Mouse (Mus musculus): ENCODE results near the gene Dynll2. TPM values are rescaled to one million over a fixed set of nuclear protein-coding genes. Genes with fewer than 3 reads are reported as not detected.
"Not testable (repeated sequence)": the region's sequence is repeated elsewhere in the genome, so short reads cannot be mapped to it uniquely, and the experiment has no call there.

Dynll2 gene
- polyA plus RNA-seq, 1 experiment from 2014 or later = 52.5 TPM

DNA sequence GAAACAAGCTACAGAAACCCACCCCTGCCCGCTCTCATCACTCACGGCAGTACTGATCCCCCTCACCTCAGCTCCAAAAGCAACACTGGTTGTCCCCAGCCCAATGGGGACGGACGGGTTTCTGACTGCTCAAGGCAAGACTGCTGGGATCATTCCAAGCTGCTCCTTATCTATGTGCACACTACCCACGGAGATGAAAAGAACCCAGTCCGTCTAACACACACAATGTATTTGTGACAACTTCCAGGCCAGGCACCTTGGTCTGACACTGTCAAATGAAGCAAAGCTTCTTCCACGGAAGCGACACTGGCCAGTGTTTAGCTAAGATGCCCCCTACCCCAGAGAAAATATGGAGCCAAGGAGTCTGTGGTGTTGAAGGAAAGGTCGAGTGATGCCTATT lies 1.7 kb downstream of the Dynll2 start:
- 43% methylated on average over 9 of the region's 9 CpGs for WGBS

DNA sequence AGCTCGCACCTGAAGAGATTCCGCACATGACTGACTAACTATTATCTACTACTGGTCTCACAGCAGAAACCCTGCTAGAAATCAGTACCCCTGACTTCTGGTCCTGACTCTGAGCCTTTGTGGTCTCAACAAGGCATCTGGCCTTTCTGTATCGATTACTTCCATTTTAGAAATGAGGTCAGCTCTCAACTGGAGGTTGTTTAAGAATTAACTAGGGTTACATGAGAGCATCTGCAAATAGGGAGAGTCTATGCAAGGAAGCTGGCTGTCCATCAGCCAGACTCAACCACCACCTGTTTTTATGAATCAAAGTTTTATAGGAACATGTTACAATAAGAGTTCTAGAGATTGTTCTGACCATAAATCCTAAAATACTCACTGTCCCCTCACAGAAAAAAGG lies 2.8 kb downstream of the Dynll2 start:
- Histone ChIP-seq H3K4me3 (replicated peaks) (peak overlapping the region; percentile 91), H3K9ac (replicated peaks) (peak overlapping the region; percentile 96), H3K27me3 (no peaks in the 10 kb centered on the region), H3K9me3 (no peaks in the 10 kb centered on the region), H3K4me2 (replicated peaks) (peak overlapping the region; percentile 93), H3K4me1 (replicated peaks) (peaks cover 51% of the 10 kb centered on the region), H3K27ac (no peak overlapping the region), H3K36me3 (peaks cover 44% of the 10 kb centered on the region)
- 83% methylated on average over 3 of the region's 3 CpGs for WGBS
- ATAC-seq = no peak

More for the DNA sequence above, 1.7 kb downstream of the Dynll2 start:
- Histone ChIP-seq H3K27me3 (no peaks in the 10 kb centered on the region), H3K36me3 (peaks cover 33% of the 10 kb centered on the region), H3K9me3 (no peaks in the 10 kb centered on the region), H3K27ac (no peak overlapping the region), H3K4me3 (replicated peaks) (peak overlapping the region; percentile 91), H3K4me2 (replicated peaks) (peak overlapping the region; percentile 93), H3K9ac (replicated peaks) (peak overlapping the region; percentile 96), H3K4me1 (replicated peaks) (peaks cover 51% of the 10 kb centered on the region)
- ATAC-seq = no peak

GRCm38 (mm10) chr11:87978905-87979304 lies 8.4 kb downstream of the Dynll2 start:
- Histone ChIP-seq H3K4me3 (replicated peaks) (no peak overlapping the region), H3K27me3 (no peaks in the 10 kb centered on the region), H3K4me2 (replicated peaks) (no peak overlapping the region), H3K9ac (replicated peaks) (no peak overlapping the region), H3K4me1 (replicated peaks) (peaks cover 26% of the 10 kb centered on the region), H3K36me3 (peaks cover 76% of the 10 kb centered on the region), H3K27ac (no peak overlapping the region), H3K9me3 (no peaks in the 10 kb centered on the region)
- ATAC-seq = no peak
- WGBS = 87% methylated on average over 4 of the region's 4 CpGs

GRCm38 (mm10) chr11:87977021-87977420 lies 10.3 kb downstream of the Dynll2 start:
- peaks cover 57% of the 10 kb centered on the region for H3K36me3 ChIP-seq
- not testable (repeated sequence) for H3K9me3 ChIP-seq; H3K27ac ChIP-seq; H3K4me3 ChIP-seq (replicated peaks); H3K9ac ChIP-seq (replicated peaks); H3K4me1 ChIP-seq (replicated peaks); H3K27me3 ChIP-seq; H3K4me2 ChIP-seq (replicated peaks); ATAC-seq
- 84% methylated on average over 8 of the region's 8 CpGs for WGBS

DNA sequence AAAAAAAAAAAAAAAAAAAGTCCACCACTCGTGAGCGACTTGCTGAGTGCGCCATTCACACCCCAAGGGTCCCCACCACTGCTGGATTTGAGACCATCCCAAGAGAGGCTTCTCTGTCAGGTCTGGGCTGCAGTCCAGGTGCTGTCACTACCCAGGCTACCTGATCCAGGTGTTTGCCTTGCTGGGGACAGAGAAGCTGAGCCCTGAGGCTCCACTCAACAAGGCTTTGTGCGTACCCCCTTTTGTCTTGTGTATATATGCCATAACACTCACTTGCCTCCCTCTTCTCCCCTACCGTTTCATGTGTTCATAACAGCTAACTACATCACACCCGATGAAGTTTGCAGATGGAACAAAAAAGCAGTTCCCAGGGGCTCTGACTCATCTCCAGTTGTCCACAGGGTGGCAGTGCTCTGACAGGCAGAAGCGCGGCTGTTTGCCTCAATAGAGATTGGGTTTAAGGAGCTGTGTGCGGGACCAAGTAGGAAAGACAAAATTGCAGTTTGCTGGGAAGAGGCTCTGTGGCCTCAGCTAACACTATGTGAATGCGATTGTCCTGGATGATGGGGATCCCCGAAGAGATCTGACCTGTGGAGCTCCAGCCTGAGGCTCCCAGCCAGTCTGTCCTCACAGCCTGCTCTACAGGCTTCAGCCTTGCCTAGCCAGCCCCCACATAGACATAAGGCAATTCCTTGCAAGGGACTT lies 12.7 kb downstream of the Dynll2 start:
- no peaks in the 10 kb centered on the region for H3K9me3 ChIP-seq
- no peak overlapping the region for H3K4me3 ChIP-seq (replicated peaks)
- peak; percentile 49 for ATAC-seq
- H3K4me1 ChIP-seq (replicated peaks) = peaks cover 6% of the 10 kb centered on the region; the same call in 1 of the 2 replicates
- H3K9ac ChIP-seq (replicated peaks) = 0 out of 2 replicates have a peak overlapping the region, but pooled peaks have one; percentile 39
- no peaks in the 10 kb centered on the region for H3K27me3 ChIP-seq
- H3K36me3 ChIP-seq = peaks cover 34% of the 10 kb centered on the region
- 18% methylated on average over 11 of the region's 11 CpGs for WGBS
- H3K4me2 ChIP-seq (replicated peaks) = no peak overlapping the region
- H3K27ac ChIP-seq = no peak overlapping the region

GRCm38 (mm10) chr11:87973559-87974305 lies 13.6 kb downstream of the Dynll2 start:
- Histone ChIP-seq H3K27ac (no peak overlapping the region), H3K36me3 (peaks cover 25% of the 10 kb centered on the region), H3K4me3 (replicated peaks) (no peak overlapping the region), H3K27me3 (no peaks in the 10 kb centered on the region), H3K9me3 (no peaks in the 10 kb centered on the region), H3K4me1 (replicated peaks) (peaks cover 6% of the 10 kb centered on the region; the same call in 1 of the 2 replicates), H3K9ac (replicated peaks) (no peak overlapping the region), H3K4me2 (replicated peaks) (no peak overlapping the region)
- WGBS = 59% methylated on average over 10 of the region's 10 CpGs
- no peak for ATAC-seq

DNA sequence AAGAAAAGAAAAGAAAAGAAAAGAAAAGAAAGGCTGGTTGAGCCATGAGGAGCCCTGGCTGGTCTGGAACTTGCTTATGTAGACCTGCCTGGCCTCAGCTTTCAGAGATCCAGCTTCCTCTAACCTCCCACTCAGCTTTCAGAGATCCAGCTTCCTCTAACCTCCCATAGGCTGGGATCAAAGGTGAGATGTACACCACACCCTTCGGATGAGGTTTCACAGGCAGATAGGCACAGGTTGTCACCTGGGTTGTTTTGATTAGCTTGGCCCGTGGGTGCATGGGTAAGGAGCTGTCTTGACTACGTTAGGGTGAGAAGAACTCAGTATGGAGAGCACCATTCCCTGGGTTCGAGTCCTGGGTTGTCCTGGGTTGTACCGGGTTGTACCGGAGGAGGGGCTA lies 14.5 kb downstream of the Dynll2 start:
- 82% methylated on average over 6 of the region's 6 CpGs for WGBS
- Histone ChIP-seq H3K9me3 (no peaks in the 10 kb centered on the region), H3K9ac (replicated peaks) (no peak overlapping the region), H3K4me2 (replicated peaks) (no peak overlapping the region), H3K4me1 (replicated peaks) (peaks cover 8% of the 10 kb centered on the region), H3K27me3 (no peaks in the 10 kb centered on the region), H3K36me3 (peaks cover 16% of the 10 kb centered on the region), H3K4me3 (replicated peaks) (no peak overlapping the region), H3K27ac (no peak overlapping the region)
- no peak for ATAC-seq

DNA sequence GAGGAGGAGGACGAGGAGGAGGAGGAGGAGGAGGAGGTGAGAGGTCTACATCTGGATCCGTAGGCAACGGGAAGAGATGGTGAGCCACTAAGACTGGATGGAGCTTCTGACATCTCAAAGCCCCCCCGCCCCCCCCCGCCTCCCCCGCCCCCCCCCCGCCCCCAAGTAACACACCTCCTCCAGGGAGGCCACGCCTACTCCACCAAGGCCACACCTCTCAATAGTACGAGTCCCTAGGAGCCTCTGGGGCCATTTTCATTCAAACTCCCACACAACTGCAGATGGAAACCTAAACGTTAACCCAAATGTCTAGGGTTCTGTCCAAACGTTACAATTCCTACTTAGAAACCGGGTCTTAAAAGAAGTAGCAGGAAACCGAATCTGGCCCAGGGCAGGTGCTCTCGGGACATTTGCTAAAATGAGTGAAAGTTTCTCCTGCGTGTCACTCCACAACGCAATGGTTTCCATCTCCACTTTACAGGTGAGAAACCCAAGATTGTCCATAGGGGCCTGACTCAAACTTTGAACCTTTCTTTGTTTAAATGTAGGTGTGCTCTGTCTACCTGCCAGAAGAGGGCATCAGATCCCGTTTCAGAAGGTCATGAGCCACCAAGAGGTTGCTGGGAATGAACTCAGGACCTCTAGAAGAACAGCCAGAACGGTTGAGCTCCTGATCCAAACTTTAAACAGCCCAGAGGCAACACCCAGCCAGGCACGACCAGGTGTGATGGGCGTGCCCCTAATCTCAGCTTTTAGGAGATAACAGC lies 18.8 kb downstream of the Dynll2 start:
- no peaks in the 10 kb centered on the region for H3K27me3 ChIP-seq
- H3K36me3 ChIP-seq = no peaks in the 10 kb centered on the region
- no peak overlapping the region for H3K4me3 ChIP-seq (replicated peaks)
- peaks cover 4% of the 10 kb centered on the region; the same call in 1 of the 2 replicates for H3K4me1 ChIP-seq (replicated peaks)
- no peaks in the 10 kb centered on the region for H3K9me3 ChIP-seq
- no peak overlapping the region for H3K9ac ChIP-seq (replicated peaks)
- H3K27ac ChIP-seq = no peak overlapping the region
- no peak overlapping the region for H3K4me2 ChIP-seq (replicated peaks)
- 30% methylated on average over 12 of the region's 20 CpGs for whole genome bisulfite sequencing
- no peak for ATAC-seq

DNA sequence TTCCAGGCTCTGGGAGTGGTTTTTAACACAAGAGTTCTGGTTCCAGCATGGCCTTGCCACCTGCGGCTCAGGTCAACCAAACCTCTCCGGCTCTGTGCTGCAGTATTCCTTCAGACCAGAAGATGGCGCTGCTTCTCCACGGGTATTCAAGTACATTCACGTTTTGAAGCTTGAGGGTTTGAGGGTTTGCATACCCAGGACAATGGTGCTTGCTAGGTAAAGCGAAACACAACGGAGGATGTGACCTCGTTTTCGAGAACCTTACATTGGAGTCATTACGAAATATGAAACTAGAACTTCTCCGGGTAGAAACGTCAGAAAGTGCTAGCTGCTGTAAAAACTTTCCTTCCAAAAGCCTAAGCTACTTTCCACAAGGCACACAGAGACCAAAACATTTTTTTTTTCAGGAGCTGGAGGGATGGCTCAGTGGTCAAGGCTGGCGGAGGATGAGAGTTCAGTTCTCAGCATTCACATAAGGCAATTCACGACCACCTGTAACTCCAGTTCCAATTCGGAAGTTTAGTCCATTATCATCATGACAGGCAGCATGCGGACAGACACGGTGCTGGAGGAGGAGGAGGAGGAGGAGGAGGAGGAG lies 19.5 kb downstream of the Dynll2 start:
- ATAC-seq = no peak
- 3% methylated on average over 17 of the region's 17 CpGs for WGBS
- peak overlapping the region; percentile 48; the same call in 1 of the 2 replicates for H3K9ac ChIP-seq (replicated peaks)
- no peaks in the 10 kb centered on the region for H3K9me3 ChIP-seq
- peak overlapping the region; percentile 47 for H3K4me2 ChIP-seq (replicated peaks)
- H3K27me3 ChIP-seq = no peaks in the 10 kb centered on the region
- H3K4me3 ChIP-seq (replicated peaks) = peak overlapping the region; percentile 11; the same call in 1 of the 2 replicates
- no peaks in the 10 kb centered on the region for H3K36me3 ChIP-seq
- H3K4me1 ChIP-seq (replicated peaks) = peaks cover 4% of the 10 kb centered on the region; the same call in 1 of the 2 replicates
- H3K27ac ChIP-seq = no peak overlapping the region

- H3K27me3 ChIP-seq = no peaks in the 10 kb centered on the region
- 55% methylated on average over 10 of the region's 10 CpGs for whole genome bisulfite sequencing
- no peak overlapping the region for H3K4me2 ChIP-seq (replicated peaks)
- ATAC-seq = peak; percentile 27; the same call in 1 of the 2 replicates
- no peaks in the 10 kb centered on the region for H3K36me3 ChIP-seq
- H3K9ac ChIP-seq (replicated peaks) = no peak overlapping the region
- no peak overlapping the region for H3K4me3 ChIP-seq (replicated peaks)
- H3K4me1 ChIP-seq (replicated peaks) = peaks cover 4% of the 10 kb centered on the region; the same call in 1 of the 2 replicates
- H3K27ac ChIP-seq = no peak overlapping the region
- no peaks in the 10 kb centered on the region for H3K9me3 ChIP-seq
Observed at GRCm38 (mm10) chr11:87966214-87966613, 21.1 kb downstream of the Dynll2 start.

- 53% methylated on average over 3 of the region's 3 CpGs for WGBS
- Histone ChIP-seq H3K4me2 (replicated peaks) (no peak overlapping the region), H3K4me1 (replicated peaks) (peaks cover 4% of the 10 kb centered on the region; the same call in 1 of the 2 replicates), H3K9me3 (no peaks in the 10 kb centered on the region), H3K27ac (no peak overlapping the region), H3K9ac (replicated peaks) (no peak overlapping the region), H3K4me3 (replicated peaks) (no peak overlapping the region), H3K27me3 (no peaks in the 10 kb centered on the region), H3K36me3 (no peaks in the 10 kb centered on the region)
- no peak for ATAC-seq
Observed at GRCm38 (mm10) chr11:87965293-87965692, 22.0 kb downstream of the Dynll2 start.
